Mouse (Mus musculus): ENCODE measurements around the gene Gm4707. TPM values are rescaled to one million over a fixed set of nuclear protein-coding genes. Genes with fewer than 3 reads are reported as not detected.

The Gm4707 gene
- polyA plus RNA-seq, 1 experiment from 2014 or later: 6.1 TPM

DNA sequence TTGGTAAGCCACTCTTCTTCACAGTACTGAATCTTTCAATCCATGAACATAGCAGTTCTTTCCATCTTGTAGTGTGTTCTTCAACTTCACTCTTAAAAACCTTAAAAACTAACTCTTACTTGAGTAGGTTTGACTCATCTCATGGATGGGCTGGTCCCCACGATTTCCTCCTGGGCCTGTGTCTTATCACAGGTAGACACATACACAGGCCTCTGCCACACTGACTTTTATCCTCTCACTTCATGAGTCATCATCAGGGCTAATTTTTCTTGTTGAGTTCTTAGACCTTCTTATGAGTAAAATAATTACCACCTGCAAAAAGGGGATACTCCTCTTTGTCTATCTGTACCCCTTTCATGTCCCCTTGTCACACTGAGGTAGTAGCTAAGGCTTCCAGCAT, 42.7 kb downstream of the Gm4707 start:
- Histone ChIP-seq H3K9me3 (ENCODE audit: control insufficient read depth, low read length) (peaks cover 4% of the 10 kb centered on the region; the same call in 1 of the 2 replicates), H3K4me3 (ENCODE audit: low read depth, low read length) (no peak overlapping the region), H3K27ac (ENCODE audit: low read depth, low read length) (no peak overlapping the region), H3K27me3 (ENCODE audit: control insufficient read depth, insufficient read depth, low read length) (no peaks in the 10 kb centered on the region), H3K4me1 (replicated peaks; ENCODE audit: control insufficient read depth, insufficient read depth, low read length) (no peaks in the 10 kb centered on the region), H3K36me3 (ENCODE audit: control insufficient read depth, insufficient read depth, low read length) (peaks cover 5% of the 10 kb centered on the region), H3K9ac (ENCODE audit: low read length) (no peak overlapping the region), H3K4me2 (ENCODE audit: low read depth, low read length, severe bottlenecking) (no peak overlapping the region)
- DNase-seq (ENCODE audit: low spot score) (no peak), ATAC-seq (replicated peaks; ENCODE audit: low FRiP score) (no peak)
- 100% methylated on average over 1 of the region's 1 CpGs for WGBS

Other genes starting within 250 kb of the Gm4707 start
- 10.3 and 11.7 TPM in 2 replicates for gene Emilin2, start 147.9 kb downstream of the Gm4707 start, polyA plus RNA-seq (2014; fragmentation: Nextera tagmentation; extraction: Ambion mirVana)
- 86.4 and 92.9 TPM in 2 replicates for gene Smchd1, start 15.4 kb upstream of the Gm4707 start, polyA plus RNA-seq (2014; fragmentation: Nextera tagmentation; extraction: Ambion mirVana)
- 69.3 and 70.5 TPM in 2 replicates for gene Ndc80, start 66.9 kb upstream of the Gm4707 start, polyA plus RNA-seq (2014; fragmentation: Nextera tagmentation; extraction: Ambion mirVana)
- 1.3 and 2.2 TPM in 2 replicates for gene Spdya, start 92.1 kb upstream of the Gm4707 start, polyA plus RNA-seq (2014; fragmentation: Nextera tagmentation; extraction: Ambion mirVana)
- 96.1 and 98.1 TPM in 2 replicates for gene Wdr43, start 156.0 kb upstream of the Gm4707 start, polyA plus RNA-seq (2014; fragmentation: Nextera tagmentation; extraction: Ambion mirVana)
- 0.05 and 0.13 TPM in 2 replicates for gene Togaram2, start 213.3 kb upstream of the Gm4707 start, polyA plus RNA-seq (2014; fragmentation: Nextera tagmentation; extraction: Ambion mirVana)

Measured in forebrain, embryonic 11.5 days (tissue).